Mouse (Mus musculus) liver, adult 2 months (tissue): ENCODE results near the gene Arpc2.

Experiments used
- CTCF ChIP-seq: fragments of 200-500 bp; IDR thresholded peaks from 2 replicates; pipeline ENCODE4 v1.5.1; 2011; ENCODE audit warnings: low read depth, low read length, control low read depth
- POLR2A ChIP-seq: fragments of 200-500 bp; IDR thresholded peaks from 2 replicates; pipeline ENCODE4 v1.6.1; 2011; ENCODE audit warnings: low read length, control low read depth; ENCODE audit not compliant: insufficient read depth; ENCODE audit errors: extremely low read depth

DNA sequence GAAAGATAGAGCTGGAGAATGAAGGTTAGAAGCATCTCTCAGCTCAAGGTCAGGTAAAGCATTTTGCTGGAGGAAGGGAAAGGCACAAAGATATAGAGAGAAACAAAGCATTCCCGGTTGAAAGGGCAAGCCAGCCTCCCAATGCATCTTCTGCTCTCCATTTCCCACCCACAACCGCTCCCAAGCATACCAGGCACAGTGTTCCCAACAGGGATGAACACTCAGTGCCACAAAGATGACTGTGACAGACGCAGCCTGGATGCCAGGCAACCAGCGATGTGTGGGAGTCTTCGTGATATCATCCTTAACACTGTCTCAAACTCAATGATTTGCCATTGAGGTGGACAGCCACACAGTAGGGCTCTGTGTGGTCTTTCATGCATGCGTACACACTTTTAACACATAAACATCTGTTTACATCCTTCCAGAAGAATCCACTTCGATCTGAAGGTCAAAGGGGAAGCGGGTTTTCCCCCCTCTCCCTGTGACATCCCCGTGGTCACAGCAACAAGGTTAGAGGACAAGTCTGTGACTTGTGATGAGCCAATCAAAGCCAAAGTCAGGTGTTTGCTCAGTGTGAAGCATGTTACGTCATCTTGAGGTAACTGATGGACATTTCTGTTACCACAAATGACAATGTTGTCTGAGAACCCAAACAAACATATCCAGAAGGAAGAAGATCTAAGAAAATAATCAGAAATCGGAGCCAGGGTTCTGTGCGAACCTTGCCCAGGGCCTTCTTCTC is 38.0 kb upstream of the Arpc2 start:
- no peak for TF ChIP-seq POLR2A
- TF ChIP-seq CTCF = no peak
